8 mouse cellular contexts compared by ENCODE assay signal in the genomic region with DNA sequence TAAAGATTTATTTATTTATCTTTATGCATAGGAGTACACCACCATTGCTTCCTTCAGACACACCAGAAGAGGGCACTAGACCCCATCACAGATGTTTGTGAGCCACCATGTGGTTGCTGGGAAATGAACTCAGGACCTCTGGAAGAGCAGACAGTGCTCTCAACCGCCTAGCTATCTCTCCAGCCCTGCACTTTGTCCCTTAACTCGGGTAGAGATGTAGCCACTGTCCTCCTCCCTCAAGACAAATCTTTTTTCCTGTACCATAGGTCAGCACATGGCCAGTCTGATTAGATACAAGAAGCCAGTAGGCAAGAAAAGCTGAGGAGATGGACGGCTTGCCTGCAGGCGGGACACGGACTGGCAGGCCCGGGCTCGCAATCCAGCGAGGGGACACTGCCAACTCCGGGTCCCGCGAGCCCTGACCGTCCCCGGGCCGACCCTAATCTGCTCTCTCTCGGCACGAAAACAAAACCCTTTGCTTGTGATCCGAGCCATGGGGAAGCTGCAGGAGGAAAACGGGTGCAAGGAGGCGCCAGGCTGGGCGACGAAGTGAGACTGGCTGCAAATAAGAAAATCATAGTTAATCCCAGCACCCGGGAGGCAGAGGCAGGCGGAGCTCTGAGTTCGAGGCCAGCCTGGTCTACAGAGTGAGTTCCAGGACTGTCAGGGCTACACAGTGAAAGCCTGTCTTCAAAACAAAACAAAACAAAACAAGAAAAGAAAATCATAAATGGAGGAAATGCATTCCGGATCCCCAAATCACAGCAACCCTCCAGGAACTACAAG. TPM values are rescaled to one million over a fixed set of nuclear protein-coding genes. Genes with fewer than 3 reads are reported as not detected.
DNase-seq lines count a peak whose midpoint lies in the region; ATAC-seq and TF ChIP-seq lines count a peak whose summit lies in the region.

No protein-coding gene starts in this region.

- no peaks in the 10 kb centered on the region for H3K9me3 ChIP-seq in intestine, postnatal 0 days (ENCODE audit: control insufficient read depth)
- H3K9me3 ChIP-seq in liver, embryonic 14.5 days (ENCODE audit: control insufficient read depth, low read length): no peaks in the 10 kb centered on the region
- H3K9me3 ChIP-seq in neural tube, embryonic 11.5 days (ENCODE audit: control insufficient read depth, low read length): no peaks in the 10 kb centered on the region

- peak overlapping the region; percentile 85 for H3K4me2 ChIP-seq in intestine, postnatal 0 days (replicated peaks; ENCODE audit: low read depth)
- H3K4me2 ChIP-seq in liver, embryonic 14.5 days (ENCODE audit: low read depth): peak overlapping the region; percentile 98
- peak overlapping the region; percentile 82 for H3K4me2 ChIP-seq in neural tube, embryonic 11.5 days (ENCODE audit: low read depth)

- H3K27ac ChIP-seq in spleen, adult 2 months (ENCODE audit: insufficient read depth, low read length): peak overlapping the region; percentile 99
- H3K27ac ChIP-seq in intestine, postnatal 0 days (ENCODE audit: low read depth, low read length): peak overlapping the region; percentile 97
- peak overlapping the region; percentile 79 for H3K27ac ChIP-seq in liver, embryonic 14.5 days
- peak overlapping the region; percentile 91 for H3K27ac ChIP-seq in neural tube, embryonic 11.5 days (ENCODE audit: low read depth, low read length)

- peaks cover 6% of the 10 kb centered on the region for H3K36me3 ChIP-seq in spleen, adult 2 months (ENCODE audit: control insufficient read depth, insufficient read depth, low read length)
- peaks cover 8% of the 10 kb centered on the region; the same call in 1 of the 2 replicates for H3K36me3 ChIP-seq in intestine, postnatal 0 days (ENCODE audit: control insufficient read depth, insufficient read depth)
- H3K36me3 ChIP-seq in liver, embryonic 14.5 days (replicated peaks; ENCODE audit: control insufficient read depth, insufficient read depth, low read depth): peaks cover 10% of the 10 kb centered on the region
- H3K36me3 ChIP-seq in neural tube, embryonic 11.5 days (ENCODE audit: control insufficient read depth, insufficient read depth, low read length): no peaks in the 10 kb centered on the region; the same call in 1 of the 2 replicates

- H3K4me3 ChIP-seq in spleen, adult 2 months (ENCODE audit: extremely low read depth, insufficient read depth, insufficient read length): peak overlapping the region; percentile 92
- peak overlapping the region; percentile 83 for H3K4me3 ChIP-seq in intestine, postnatal 0 days (ENCODE audit: low read depth, low read length)
- peak overlapping the region; percentile 87 to 96 for H3K4me3 ChIP-seq in liver, embryonic 14.5 days (ENCODE audit: insufficient read depth in 1 of 2, low read depth in 2 of 2, low read length in 2 of 2)
- H3K4me3 ChIP-seq in neural tube, embryonic 11.5 days (ENCODE audit: low read depth, low read length): peak overlapping the region; percentile 92

- TF ChIP-seq EP300 in liver, embryonic 14.5 days (IDR thresholded peaks at IDR 0.05; ENCODE audit: low read depth): no peak

- no peaks in the 10 kb centered on the region; the same call in 1 of the 2 replicates for H3K4me1 ChIP-seq in spleen, adult 2 months (ENCODE audit: control insufficient read depth, insufficient read depth, insufficient read length)
- H3K4me1 ChIP-seq in intestine, postnatal 0 days (replicated peaks; ENCODE audit: control insufficient read depth, insufficient read depth, low read length): no peaks in the 10 kb centered on the region; the same call in 1 of the 2 replicates
- H3K4me1 ChIP-seq in liver, embryonic 14.5 days (replicated peaks; ENCODE audit: control insufficient read depth in 2 of 2, insufficient read depth in 2 of 2, low read length in 1 of 2): peaks cover 13 to 15% of the 10 kb centered on the region in 2 experiments
- peaks cover 5% of the 10 kb centered on the region; the same call in 1 of the 2 replicates for H3K4me1 ChIP-seq in neural tube, embryonic 11.5 days (ENCODE audit: control insufficient read depth, insufficient read depth, low read length)

- H3K27me3 ChIP-seq in spleen, adult 2 months (ENCODE audit: control insufficient read depth, insufficient read depth, low read length): no peaks in the 10 kb centered on the region
- no peaks in the 10 kb centered on the region for H3K27me3 ChIP-seq in intestine, postnatal 0 days (replicated peaks; ENCODE audit: control insufficient read depth, insufficient read depth, low read length)
- H3K27me3 ChIP-seq in liver, embryonic 14.5 days (ENCODE audit: control insufficient read depth, insufficient read depth, low read length): no peaks in the 10 kb centered on the region
- H3K27me3 ChIP-seq in neural tube, embryonic 11.5 days (ENCODE audit: control insufficient read depth, insufficient read depth, low read length): no peaks in the 10 kb centered on the region

- WGBS in spleen, adult 2 months: under 1% methylated on average over 25 of the region's 25 CpGs
- under 1% methylated on average over 25 of the region's 25 CpGs for WGBS in intestine, postnatal 0 days
- under 1% methylated on average over 25 of the region's 25 CpGs for WGBS in liver, embryonic 14.5 days (ENCODE audit: insufficient replicate concordance)
- 1% methylated on average over 25 of the region's 25 CpGs for WGBS in neural tube, embryonic 11.5 days

- peak; percentile 62 for ATAC-seq in intestine, postnatal 0 days
- ATAC-seq in liver, embryonic 14.5 days (ENCODE audit: insufficient read depth): no peak
- ATAC-seq in neural tube, embryonic 11.5 days (ENCODE audit: insufficient read depth, low FRiP score, low TSS enrichment): peak; percentile 51

- no peak; the same call in 1 of the 2 replicates for TF ChIP-seq POLR2A in spleen, adult 2 months (IDR thresholded peaks at IDR 0.05; ENCODE audit: low read depth, low read length)

- TF ChIP-seq CTCF in spleen, adult 2 months (IDR thresholded peaks at IDR 0.05; ENCODE audit: extremely low read depth, insufficient read depth, insufficient read length, insufficient replicate concordance): no peak
- peak; percentile 70 for TF ChIP-seq CTCF in intestine, postnatal 0 days (IDR thresholded peaks at IDR 0.05; ENCODE audit: low read depth)
- peak; percentile 60 for TF ChIP-seq CTCF in liver, embryonic 14.5 days (IDR thresholded peaks at IDR 0.05; ENCODE audit: low read depth)

- DNase-seq in spleen, adult 2 months (ENCODE audit: low read depth in 1 of 2, low spot score in 2 of 2): no peak
- no peak for DNase-seq in spleen, adult 12 weeks (ENCODE audit: low spot score)
- DNase-seq in cerebellum, postnatal 10 days: peak; percentile 66 to 75
- peak; percentile 50 for DNase-seq in gastrocnemius, postnatal 10 days
- no peak for DNase-seq in liver, embryonic 14.5 days (ENCODE audit: low read depth in 3 of 3, low spot score in 3 of 3)
- peak; percentile 32 for DNase-seq in neural tube, embryonic 11.5 days (ENCODE audit: low spot score)
- peak; percentile 24 to 32 for DNase-seq in thymus, postnatal 36 days

- H3K9ac ChIP-seq in intestine, postnatal 0 days (ENCODE audit: low read depth, low read length): peak overlapping the region; percentile 69
- peak overlapping the region; percentile 77 for H3K9ac ChIP-seq in liver, embryonic 14.5 days (replicated peaks)
- H3K9ac ChIP-seq in neural tube, embryonic 11.5 days (ENCODE audit: low read length): peak overlapping the region; percentile 73

RNA-seq across cellular contexts. Expression of gene Pak1ip1, which starts 0.5 kb away (rescaled TPM):
- polyA plus RNA-seq in spleen, adult 2 months (2012; rRNA removed): 36.2 and 44.5 TPM in 2 replicates
- total RNA-seq in gastrocnemius, postnatal 10 days (2021): 10 to 100 TPM; 28.7 to 29.0 TPM
- polyA plus RNA-seq in intestine, postnatal 0 days (2015; fragmentation: Nextera tagmentation; extraction: Ambion mirVana): 59.2 and 61.7 TPM in 2 replicates
- polyA plus RNA-seq in liver, embryonic 14.5 days (2012; rRNA removed): 32.5 and 51.0 TPM in 2 replicates
- polyA plus RNA-seq in liver, embryonic 14.5 days (2014; fragmentation: Nextera tagmentation; extraction: Ambion mirVana): 60.0 and 65.4 TPM in 2 replicates
- polyA plus RNA-seq in neural tube, embryonic 11.5 days (2014; fragmentation: Nextera tagmentation; extraction: Ambion mirVana): 77.7 and 81.0 TPM in 2 replicates

RNA-seq across cellular contexts. Expression of gene Tmem14c, which starts 15.8 kb away (rescaled TPM):
- 82.3 and 88.8 TPM in 2 replicates for polyA plus RNA-seq in spleen, adult 2 months (2012; rRNA removed)
- 10 to 100 TPM; 65.9 to 79.8 TPM for total RNA-seq in gastrocnemius, postnatal 10 days (2021)
- 337 and 344 TPM in 2 replicates for polyA plus RNA-seq in intestine, postnatal 0 days (2015; fragmentation: Nextera tagmentation; extraction: Ambion mirVana)
- polyA plus RNA-seq in liver, embryonic 14.5 days (2012; rRNA removed): 335 and 364 TPM in 2 replicates
- polyA plus RNA-seq in liver, embryonic 14.5 days (2014; fragmentation: Nextera tagmentation; extraction: Ambion mirVana): 866 and 947 TPM in 2 replicates
- polyA plus RNA-seq in neural tube, embryonic 11.5 days (2014; fragmentation: Nextera tagmentation; extraction: Ambion mirVana): 193 and 202 TPM in 2 replicates

Comparison
In these comparisons a context has a peak if more than half of its experiments do, and no peak if none do; other contexts are left out.
1. DNase-seq: peak in cerebellum, postnatal 10 days (2 of 2), gastrocnemius, postnatal 10 days (single experiment), neural tube, embryonic 11.5 days (single experiment) and thymus, postnatal 36 days (2 of 2); none in spleen, adult 2 months (0 of 2), spleen, adult 12 weeks (single experiment) and liver, embryonic 14.5 days (0 of 3).
2. Peak in every context shown above with its lines, with median percentiles within 50 percentile points of each other: H3K27ac ChIP-seq, H3K4me3 ChIP-seq, H3K4me2 ChIP-seq and H3K9ac ChIP-seq.